Mouse (Mus musculus): ENCODE data around the gene Lsm4.

DNA sequence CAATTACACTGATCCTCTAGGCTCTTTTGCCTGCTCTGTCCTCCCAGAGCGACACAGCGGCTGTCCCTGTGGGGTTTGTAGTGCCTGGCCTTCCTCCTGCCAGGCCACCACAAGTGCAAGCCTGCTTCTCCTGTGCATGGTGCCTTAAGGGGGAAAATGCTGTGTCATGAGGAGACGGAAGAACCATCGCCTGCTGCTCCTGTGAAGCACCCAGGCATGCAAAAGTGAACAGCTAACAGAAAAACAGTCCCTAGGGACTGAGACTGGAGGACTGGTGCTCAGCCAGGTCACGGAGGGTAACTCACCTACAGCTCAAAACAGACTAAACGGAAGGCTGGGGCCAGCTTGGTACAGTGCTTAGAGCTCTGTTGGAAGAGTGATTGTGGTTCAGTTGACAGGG, 37.5 kb upstream of the Lsm4 start:
- TF ChIP-seq CTCF (IDR thresholded peaks at IDR 0.05; ENCODE audit: low read depth) (no peak), EP300 (IDR thresholded peaks at IDR 0.05; ENCODE audit: low read depth) (no peak)
